Mouse (Mus musculus) CH12.LX (cell line): ENCODE results near the gene Myo1c. TPM values are rescaled to one million over a fixed set of nuclear protein-coding genes. Genes with fewer than 3 reads are reported as not detected.

Experiments used
- DNase-seq: peaks from one replicate; pipeline ENCODE4 v3.0.0-alpha.2; 2013; ENCODE audit errors: extremely low read depth
- H3K27ac ChIP-seq: 2 replicates; pipeline ENCODE4 v1.5.1; 2012; ENCODE audit warnings: low read depth, mild to moderate bottlenecking, control low read depth, moderate library complexity; ENCODE audit not compliant: insufficient read depth
- H3K27me3 ChIP-seq: replicated peaks from 2 replicates; pipeline ENCODE3; 2012; ENCODE audit warnings: inconsistent platforms
- H3K36me3 ChIP-seq, 2 experiments: replicated peaks in 1 of 2; 2 replicates each; pipeline versions ENCODE3 to v1.6.1; 2012; ENCODE audit warnings: inconsistent platforms in 1 of 2, low read length in 1 of 2, mild to moderate bottlenecking in 1 of 2, mixed read lengths in 1 of 2, moderate library complexity in 1 of 2; ENCODE audit not compliant: control insufficient read depth in 1 of 2, insufficient read depth in 1 of 2
- H3K4me1 ChIP-seq, 2 experiments: 2 replicates each; pipeline ENCODE4 v1.6.1; 2012; ENCODE audit warnings: inconsistent platforms in 1 of 2, moderate library complexity in 1 of 2; ENCODE audit not compliant: insufficient read depth in 2 of 2, control insufficient read depth in 1 of 2
- H3K4me2 ChIP-seq: 2 replicates; pipeline ENCODE4 v1.6.1; 2012; ENCODE audit warnings: low read depth, mild to moderate bottlenecking, control low read depth; ENCODE audit not compliant: poor library complexity, insufficient read depth, severe bottlenecking
- H3K4me3 ChIP-seq, 3 experiments: fragments of 150-350 bp in 1 of 3; sonication (generic) in 1 of 3; replicated peaks in 1 of 3; 2 replicates each; pipeline versions ENCODE3 to v1.5.1; 2011 to 2012; ENCODE audit warnings: low read depth in 2 of 3, low read length in 2 of 3, mild to moderate bottlenecking in 2 of 3, moderate library complexity in 2 of 3, control low read depth in 1 of 3, improper control_type of control experiment in 1 of 3, inconsistent platforms in 1 of 3, mixed read lengths in 1 of 3; ENCODE audit not compliant: poor library complexity in 1 of 3
- H3K79me2 ChIP-seq: replicated peaks from 2 replicates; pipeline ENCODE4 v1.6.1; 2012; ENCODE audit warnings: mild to moderate bottlenecking, moderate library complexity; ENCODE audit not compliant: control insufficient read depth, poor library complexity, insufficient read depth, severe bottlenecking; ENCODE audit errors: extremely low read depth
- H3K9ac ChIP-seq: 2 replicates; pipeline ENCODE4 v1.6.1; 2012; ENCODE audit warnings: low read depth, mild to moderate bottlenecking, control low read depth, moderate library complexity; ENCODE audit not compliant: insufficient read depth
- H3K9me3 ChIP-seq: replicated peaks from 2 replicates; pipeline ENCODE3; 2012; ENCODE audit warnings: low read length, inconsistent platforms, mixed read lengths
- BHLHE40 ChIP-seq: IDR thresholded peaks from 2 replicates; pipeline ENCODE4 v1.6.1; 2011; ENCODE audit warnings: mild to moderate bottlenecking, low read depth, low read length, improper control_type of control experiment
- CTCF ChIP-seq, 2 experiments: IDR thresholded peaks in 1 of 2; conservative IDR thresholded peaks in 1 of 2; 2 replicates each; pipeline ENCODE4 v1.5.1; 2011 to 2012; ENCODE audit warnings: low read depth in 2 of 2, low read length in 2 of 2, improper control_type of control experiment in 1 of 2, inconsistent platforms in 1 of 2, mild to moderate bottlenecking in 1 of 2, moderate library complexity in 1 of 2
- E2F4 ChIP-seq: IDR thresholded peaks from 2 replicates; pipeline ENCODE4 v1.6.1; 2011; ENCODE audit warnings: low read depth, low read length, improper control_type of control experiment; ENCODE audit not compliant: insufficient replicate concordance
- ELF1 ChIP-seq: IDR thresholded peaks from 2 replicates; pipeline ENCODE4 v1.6.1; 2014; ENCODE audit warnings: low read depth, mild to moderate bottlenecking, inconsistent platforms, low read length, improper control_type of control experiment
- HCFC1 ChIP-seq: IDR thresholded peaks from 2 replicates; pipeline ENCODE4 v1.6.1; 2012; ENCODE audit warnings: low read depth, mild to moderate bottlenecking, inconsistent platforms, low read length, improper control_type of control experiment
- JUND ChIP-seq: conservative IDR thresholded peaks from 2 replicates; pipeline ENCODE4 v1.6.1; 2011; ENCODE audit warnings: low read depth, low read length, improper control_type of control experiment
- KAT2A ChIP-seq: IDR thresholded peaks from 2 replicates; pipeline ENCODE4 v1.6.1; 2012; ENCODE audit warnings: low read length, improper control_type of control experiment, inconsistent platforms; ENCODE audit not compliant: insufficient replicate concordance
- MAZ ChIP-seq: IDR thresholded peaks from 2 replicates; pipeline ENCODE4 v1.6.1; 2012; ENCODE audit warnings: low read depth, mild to moderate bottlenecking, inconsistent platforms, low read length, improper control_type of control experiment, moderate library complexity
- MXI1 ChIP-seq: IDR thresholded peaks from 2 replicates; pipeline ENCODE4 v1.6.1; 2011; ENCODE audit warnings: mild to moderate bottlenecking, low read depth, low read length, improper control_type of control experiment
- MYC ChIP-seq: IDR thresholded peaks from 2 replicates; pipeline ENCODE4 v1.6.1; 2011; ENCODE audit warnings: low read depth, mild to moderate bottlenecking, improper control_type of control experiment, low read length
- NRF1 ChIP-seq: IDR thresholded peaks from 2 replicates; pipeline ENCODE4 v1.6.1; 2014; ENCODE audit warnings: low read depth, mild to moderate bottlenecking, inconsistent platforms, low read length, improper control_type of control experiment, moderate library complexity
- POLR2A ChIP-seq: IDR thresholded peaks from 2 replicates; pipeline ENCODE4 v1.6.1; 2011; ENCODE audit warnings: low read depth, mild to moderate bottlenecking, improper control_type of control experiment, low read length
- POLR2AphosphoS2 ChIP-seq: IDR thresholded peaks from 2 replicates; pipeline ENCODE4 v1.6.1; 2011; ENCODE audit warnings: low read depth, low read length, improper control_type of control experiment
- RAD21 ChIP-seq: IDR thresholded peaks from 2 replicates; pipeline ENCODE4 v1.6.1; 2011; ENCODE audit warnings: low read depth, mild to moderate bottlenecking, low read length, improper control_type of control experiment, moderate library complexity
- SIN3A ChIP-seq: IDR thresholded peaks from 2 replicates; pipeline ENCODE4 v1.6.1; 2012; ENCODE audit warnings: low read length, improper control_type of control experiment, inconsistent platforms
- SMC3 ChIP-seq: IDR thresholded peaks from 2 replicates; pipeline ENCODE4 v1.6.1; 2011; ENCODE audit warnings: low read depth, low read length, improper control_type of control experiment
- TBP ChIP-seq: conservative IDR thresholded peaks from 2 replicates; pipeline ENCODE4 v1.6.1; 2011; ENCODE audit warnings: low read depth, low read length, improper control_type of control experiment
- TCF12 ChIP-seq: IDR thresholded peaks from 2 replicates; pipeline ENCODE4 v1.6.1; 2014; ENCODE audit warnings: low read depth, mild to moderate bottlenecking, inconsistent platforms, low read length, improper control_type of control experiment
- ZKSCAN1 ChIP-seq: IDR thresholded peaks from 2 replicates; pipeline ENCODE4 v1.6.1; 2012; ENCODE audit warnings: low read depth, inconsistent platforms, low read length, improper control_type of control experiment, borderline replicate concordance
- ZNF384 ChIP-seq: IDR thresholded peaks from 2 replicates; pipeline ENCODE4 v1.6.1; 2012; ENCODE audit warnings: low read depth, low read length, improper control_type of control experiment, inconsistent platforms
- dilution Hi-C: fragments of 300-500 bp; cut with MboI; formaldehyde crosslinking; loops from 2 replicates; pipeline ENCODE4 v1.14.3; 2020; ENCODE audit warnings: low sequenced_read_pairs; ENCODE audit not compliant: extremely low pct_unique_long_range_greater_than_20kb, extremely low pct_ligation_motif_present
- in situ Hi-C: fragments of 300-500 bp; cut with MboI; formaldehyde crosslinking; loops from 3 replicates; pipeline ENCODE4 v1.14.3; 2019; ENCODE audit warnings: low sequenced_read_pairs, low pct_ligation_motif_present, low pct_unique_long_range_greater_than_20kb, mixed read lengths
- polyA plus RNA-seq: library from polyadenylated mRNA; unstranded; fragments of >175 nt; gene quantifications from 2 replicates; pipeline ENCODE4 v1.2.1, GENCODE M21; 2012; ENCODE audit warnings: low read depth; ENCODE audit not compliant: insufficient read length
- total RNA-seq, 2 experiments: library from RNA; depleted of rRNA; stranded (reverse); fragments of 300-350 nt in 1 of 2; fragments of >200 nt in 1 of 2; gene quantifications; 2 replicates each; pipeline ENCODE4 v1.2.3; 2012 to 2014

Myo1c gene
- total and polyA plus RNA-seq, 3 experiments, result 21.9 to 52.0 (median 41.1) TPM

DNA sequence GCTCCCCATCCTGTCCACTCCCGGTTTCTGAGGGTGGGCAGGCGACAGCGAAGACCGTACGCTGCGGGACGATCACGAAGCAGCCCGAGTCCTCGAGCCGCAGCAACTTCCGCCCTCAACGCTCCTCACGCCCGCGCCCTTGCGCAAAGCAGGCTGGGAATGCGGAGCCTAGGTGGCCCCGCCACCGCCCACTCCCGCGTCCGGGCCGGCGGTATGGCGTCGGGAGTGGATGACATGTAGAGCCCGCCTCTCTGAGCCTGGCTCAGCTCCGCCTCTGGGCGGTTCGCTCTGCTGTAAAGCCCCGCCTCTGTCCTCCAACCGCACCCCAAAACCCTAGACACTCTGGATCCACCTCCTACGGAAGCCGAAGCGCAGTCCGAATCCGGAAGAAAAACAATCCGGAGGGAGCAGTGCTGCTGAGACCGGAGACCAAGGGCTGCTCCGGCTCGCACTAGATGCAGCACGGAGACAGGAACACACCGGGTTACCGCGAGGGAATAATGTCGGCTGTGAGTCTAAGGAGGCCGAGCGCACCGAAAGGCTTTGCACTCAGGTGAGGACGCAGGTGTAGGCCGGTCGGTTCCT lies 19.6 kb upstream of the Myo1c start, which contains the start of gene Inpp5k (continued):
- TF ChIP-seq MAZ (no peak), ELF1 (peak; percentile 98), HCFC1 (peak; percentile 83), E2F4 (peak; percentile 82; the same call in 1 of the 2 replicates), SIN3A (peak; percentile 97), TBP (peak; percentile 67; the same call in 1 of the 2 replicates)

- no peaks in the 10 kb centered on the region for H3K79me2 ChIP-seq
- peak; percentile 73 for TF ChIP-seq SMC3
- TF ChIP-seq MYC, result no peak
- TF ChIP-seq CTCF (conservative IDR thresholded peaks at IDR 0.05 in 1 of 2, IDR thresholded peaks at IDR 0.05 in 1 of 2; ENCODE audit: low read depth in 2 of 2, low read length in 2 of 2), result peak; percentile 12 to 76; a peak in 2 of 4 replicates
- TF ChIP-seq HCFC1, result peak; percentile 19; the same call in 1 of the 2 replicates
- peak; percentile 72 for TF ChIP-seq RAD21
- TF ChIP-seq, all 38 proteins: peak for 4
- peaks cover 9 to 47% of the 10 kb centered on the region in 2 experiments for H3K4me1 ChIP-seq
- peak overlapping the region; percentile 85 for H3K4me2 ChIP-seq
- in situ Hi-C loops (no loop called here), dilution Hi-C loops (no loop called here)
- H3K4me3 ChIP-seq, result peak overlapping the region; percentile 68 to 81 (median 79)
- peaks cover 38 to 69% of the 10 kb centered on the region in 2 experiments for H3K36me3 ChIP-seq
- H3K27me3 ChIP-seq, result no peaks in the 10 kb centered on the region
- H3K9me3 ChIP-seq, result no peaks in the 10 kb centered on the region
- no peak overlapping the region for H3K27ac ChIP-seq
- peak overlapping the region; percentile 34 for H3K9ac ChIP-seq
- peak; percentile 33 for DNase-seq
Observed at GRCm38 (mm10) chr11:75631561-75632225, 18.6 kb upstream of the Myo1c start.

DNA sequence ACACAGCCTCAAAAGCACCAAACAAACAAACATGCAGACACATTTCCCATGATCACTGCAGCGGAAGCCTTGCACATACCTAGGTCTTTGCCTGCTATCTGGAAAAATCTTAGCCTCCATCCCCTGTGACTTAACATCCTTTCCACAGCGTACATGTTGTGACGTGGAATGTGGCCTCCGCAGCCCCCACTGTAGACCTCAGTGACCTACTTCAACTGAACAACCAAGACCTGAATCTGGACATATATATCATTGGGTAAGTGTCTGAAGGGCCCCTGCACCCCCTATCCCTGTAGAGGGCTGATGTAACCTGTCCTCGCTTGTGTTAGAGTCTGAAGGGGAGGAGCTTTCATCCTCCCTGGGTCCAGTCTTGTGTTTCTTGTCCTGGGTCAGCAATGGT lies 17.4 kb upstream of the Myo1c start:
- no peak overlapping the region for H3K27ac ChIP-seq
- peaks cover 9 to 59% of the 10 kb centered on the region in 2 experiments for H3K4me1 ChIP-seq
- no peak overlapping the region for H3K4me2 ChIP-seq
- DNase-seq, result no peak
- peaks cover 34 to 69% of the 10 kb centered on the region in 2 experiments for H3K36me3 ChIP-seq
- no peak overlapping the region for H3K4me3 ChIP-seq
- H3K27me3 ChIP-seq, result no peaks in the 10 kb centered on the region
- no peaks in the 10 kb centered on the region for H3K9me3 ChIP-seq
- no peaks in the 10 kb centered on the region for H3K79me2 ChIP-seq
- H3K9ac ChIP-seq, result no peak overlapping the region
- dilution Hi-C loops (no loop called here), in situ Hi-C loops (no loop called here)
- TF ChIP-seq JUND (no peak), MXI1 (no peak), ZKSCAN1 (no peak), KAT2A (no peak), POLR2A (no peak), BHLHE40 (no peak), E2F4 (no peak), RAD21 (no peak), TCF12 (no peak), ZNF384 (no peak), MAZ (no peak), SMC3 (no peak), CTCF (conservative IDR thresholded peaks at IDR 0.05 in 1 of 2, IDR thresholded peaks at IDR 0.05 in 1 of 2; ENCODE audit: low read depth in 2 of 2, low read length in 2 of 2) (no peak), POLR2AphosphoS2 (no peak), NRF1 (no peak)
